In the genomic region with DNA sequence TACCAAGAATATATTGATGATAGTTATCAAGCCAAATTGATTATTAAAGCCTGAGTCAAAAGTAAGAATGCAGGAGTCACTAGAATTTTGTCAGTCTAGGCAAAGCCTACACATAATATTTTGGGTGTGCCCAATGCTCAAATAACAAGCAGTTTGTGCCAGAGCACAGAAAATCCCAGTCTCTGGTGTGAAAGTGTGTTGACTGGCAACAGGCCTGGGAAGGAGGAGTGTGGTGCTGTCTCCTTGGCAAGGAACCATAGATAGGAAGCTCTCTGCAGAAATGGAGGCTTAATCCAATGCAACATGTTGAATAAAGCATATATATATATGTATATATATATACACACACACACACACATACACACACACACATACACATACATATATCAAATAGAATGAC, we compare ENCODE assay signal across 26 mouse cellular contexts.
"Had no signal": no experiment of that assay in that cellular context is flagged by ENCODE, and none has a peak within 500 bp of the region (broad histone marks: within the 10 kb centered on the region; RNA-seq: fewer than 3 reads in every experiment).

No protein-coding gene starts in this region.

- DNase-seq: gastrocnemius, adult 2 months; gastrocnemius, postnatal 10 days; gastrocnemius, postnatal 25 days; heart, adult 18-20 months; heart, postnatal 10 days; kidney, adult 11 months; kidney, adult 2 months; kidney, adult 9 months; kidney, postnatal 14 days; kidney, postnatal 36 days; liver; liver, embryonic 13.5 days had no signal

- H3K36me3 ChIP-seq: heart, embryonic 10.5 days; heart, embryonic 12.5 days; hindbrain, embryonic 13.5 days; hindbrain, embryonic 15.5 days; kidney, embryonic 15.5 days; limb, embryonic 10.5 days; limb, embryonic 12.5 days; liver, embryonic 13.5 days; liver, embryonic 15.5 days had no signal

- H3K27ac ChIP-seq: gastrocnemius, adult 2 months; heart, embryonic 10.5 days; hindbrain, embryonic 13.5 days; hindbrain, embryonic 15.5 days; hindbrain, postnatal 0 days; kidney, embryonic 15.5 days; kidney, postnatal 0 days; layer of hippocampus, adult 2 months; left cerebral cortex, adult 2 months; limb, embryonic 10.5 days; limb, embryonic 12.5 days; liver, embryonic 13.5 days; liver, embryonic 15.5 days had no signal

- H3K9me3 ChIP-seq: heart, embryonic 10.5 days; heart, embryonic 12.5 days; hindbrain, embryonic 13.5 days; hindbrain, embryonic 15.5 days; kidney, embryonic 15.5 days; limb, embryonic 10.5 days; limb, embryonic 12.5 days; liver, embryonic 13.5 days; liver, embryonic 15.5 days had no signal

- ATAC-seq: hindbrain, postnatal 0 days; intestine, embryonic 16.5 days had no signal

- H3K4me1 ChIP-seq: heart, embryonic 10.5 days; heart, embryonic 12.5 days; hindbrain, embryonic 13.5 days; hindbrain, embryonic 15.5 days; kidney, embryonic 15.5 days; limb, embryonic 12.5 days had no signal

- H3K4me2 ChIP-seq: heart, embryonic 12.5 days; hindbrain, embryonic 13.5 days; hindbrain, embryonic 15.5 days; kidney, embryonic 15.5 days; limb, embryonic 12.5 days; liver, embryonic 11.5 days; liver, embryonic 13.5 days; liver, embryonic 15.5 days had no signal

- H3K9ac ChIP-seq: heart, embryonic 12.5 days; hindbrain, embryonic 13.5 days; hindbrain, embryonic 15.5 days; kidney, embryonic 15.5 days; limb, embryonic 12.5 days; liver, embryonic 13.5 days; liver, embryonic 15.5 days had no signal

- H3K4me3 ChIP-seq: gastrocnemius, adult 2 months; heart, embryonic 10.5 days; heart, embryonic 12.5 days; hindbrain, embryonic 13.5 days; hindbrain, embryonic 15.5 days; kidney, embryonic 15.5 days; layer of hippocampus, adult 2 months; left cerebral cortex, adult 2 months; limb, embryonic 10.5 days; limb, embryonic 12.5 days; liver, embryonic 13.5 days; liver, embryonic 15.5 days had no signal

- H3K27me3 ChIP-seq: heart, embryonic 12.5 days; hindbrain, embryonic 13.5 days; hindbrain, embryonic 15.5 days; limb, embryonic 12.5 days; liver, embryonic 13.5 days had no signal
